Mouse (Mus musculus) telencephalon, adult 2 months (tissue): ENCODE measurements around the gene Gm14326.
"Not testable (repeated sequence)": the region's sequence is repeated elsewhere in the genome, so short reads cannot be mapped to it uniquely, and the experiment has no call there.

ENCODE experiments used
- DNase-seq: peaks from one replicate; pipeline ENCODE4 v3.0.0-alpha.2; 2011; ENCODE audit warnings: low read depth, low spot score

Gene Gm14326

DNA sequence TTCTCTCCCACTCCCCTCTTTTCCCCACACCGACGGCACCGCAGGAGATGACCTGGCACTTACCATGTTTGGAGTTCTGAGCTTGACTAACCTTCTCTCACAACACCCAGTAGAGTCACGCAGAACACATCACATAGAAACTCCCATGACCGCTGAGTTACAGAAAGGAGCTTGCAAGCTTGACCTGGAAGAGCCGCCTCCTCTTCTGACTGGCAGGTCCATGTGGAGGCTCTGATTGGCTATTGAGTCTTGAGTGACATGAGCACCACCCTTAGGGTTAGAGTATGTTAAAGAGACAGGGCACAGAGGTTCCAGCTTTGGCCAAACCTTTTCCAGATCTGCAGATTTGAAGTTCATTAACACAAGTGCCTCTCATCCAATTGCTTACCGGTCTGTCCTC, at the start of gene Gm14326:
Gene Gm14326 (minus strand): TSS at position 153 of the 400 bp plus-strand sequence.
- DNase-seq, result not testable (repeated sequence)

GRCm38 (mm10) chr2:177974814-177975213, 17.7 kb upstream of the Gm14326 start:
- DNase-seq, result not testable (repeated sequence)

DNA sequence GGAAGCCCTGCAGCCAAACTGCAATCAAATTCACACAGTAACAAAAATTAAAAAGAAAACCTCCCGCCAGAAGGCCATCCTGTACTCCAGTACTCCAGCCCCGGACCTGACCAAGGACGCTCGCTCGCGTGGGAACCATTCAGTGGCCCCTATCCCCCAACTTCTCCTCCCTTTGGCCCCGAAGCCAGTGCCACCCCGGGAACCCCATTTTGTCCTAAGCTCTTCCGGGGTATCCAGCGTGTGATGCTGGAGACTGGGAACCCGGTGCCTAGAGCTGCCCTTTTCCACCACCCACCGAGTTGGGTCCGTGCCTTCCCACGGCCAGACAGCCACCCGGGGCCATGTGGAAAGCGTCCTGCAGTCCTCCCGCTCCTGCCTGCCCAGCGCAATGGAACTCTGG, 363 bp downstream of the Gm14326 start:
- not testable (repeated sequence) for DNase-seq

- not testable (repeated sequence) for DNase-seq
Observed at GRCm38 (mm10) chr2:177925563-177926103, 31.5 kb downstream of the Gm14326 start, which contains the start of gene Zfp972. TSS of gene Zfp972 (minus strand) at chr2:177925613.

GRCm38 (mm10) chr2:177903276-177903675, 53.8 kb downstream of the Gm14326 start:
- not testable (repeated sequence) for DNase-seq

- DNase-seq, result not testable (repeated sequence)
Observed at GRCm38 (mm10) chr2:177898171-177898570, 58.9 kb downstream of the Gm14326 start.

- DNase-seq, result not testable (repeated sequence)
Observed at GRCm38 (mm10) chr2:177897046-177897578, 60.0 kb downstream of the Gm14326 start, which contains the start of gene Gm14327. TSS of gene Gm14327 (plus strand) at chr2:177897096.

GRCm38 (mm10) chr2:177887743-177888142, 69.4 kb downstream of the Gm14326 start:
- DNase-seq, result not testable (repeated sequence)
